Mouse (Mus musculus): Measurements from ENCODE around the gene Sox13.

DNA sequence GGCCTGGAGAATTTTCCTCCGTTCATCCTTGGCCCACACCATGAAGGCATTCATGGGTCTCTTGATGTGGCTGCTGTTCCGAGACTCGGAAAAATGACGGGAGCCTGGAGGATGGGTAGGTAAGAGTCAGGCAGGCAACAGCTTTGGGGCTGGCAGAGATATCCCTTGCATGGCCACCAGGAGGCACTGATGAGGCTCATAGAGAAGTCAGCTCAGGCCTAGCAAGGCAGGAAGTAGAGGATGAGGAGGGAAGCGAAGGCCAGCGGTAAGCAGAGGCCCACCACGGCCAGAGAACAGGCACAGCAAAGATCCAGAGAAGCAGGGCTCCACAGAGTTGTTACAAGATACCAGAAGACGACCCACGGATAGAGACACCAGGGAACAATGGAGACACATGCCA lies 38.7 kb downstream of the Sox13 start:
- no peak for TF ChIP-seq EP300 (IDR thresholded peaks at IDR 0.05; ENCODE audit: low read depth)
- TF ChIP-seq CTCF (IDR thresholded peaks at IDR 0.05; ENCODE audit: low read depth), result peak; percentile 92

All from liver, embryonic 14.5 days (tissue).